Mouse (Mus musculus): Measurements from ENCODE around the gene Trim45.

The Trim45 gene

GRCm38 (mm10) chr3:100931332-100932076 is 9.5 kb downstream of the Trim45 start:
- DNase-seq (ENCODE audit: low spot score), result no peak

- no peak for DNase-seq (ENCODE audit: low spot score)
These were observed 10.3 kb downstream of the Trim45 start for GRCm38 (mm10) chr3:100932077-100932944.

GRCm38 (mm10) chr3:100935521-100935920 is 13.5 kb downstream of the Trim45 start:
- DNase-seq (ENCODE audit: low spot score), result no peak

GRCm38 (mm10) chr3:100936201-100936600 is 14.2 kb downstream of the Trim45 start:
- no peak for DNase-seq (ENCODE audit: low spot score)

- DNase-seq (ENCODE audit: low spot score), result no peak
These were observed 16.2 kb downstream of the Trim45 start for GRCm38 (mm10) chr3:100938211-100938610.

- DNase-seq (ENCODE audit: low spot score), result no peak
These were observed 18.6 kb downstream of the Trim45 start for GRCm38 (mm10) chr3:100940496-100941037.

- no peak for DNase-seq (ENCODE audit: low spot score)
These were observed 25.3 kb downstream of the Trim45 start for GRCm38 (mm10) chr3:100947286-100947685.

GRCm38 (mm10) chr3:100951531-100951930 is 29.5 kb downstream of the Trim45 start:
- DNase-seq (ENCODE audit: low spot score), result peak; percentile 22

- no peak for DNase-seq (ENCODE audit: low spot score)
These were observed 32.6 kb downstream of the Trim45 start for GRCm38 (mm10) chr3:100954616-100955015.

GRCm38 (mm10) chr3:100961007-100961406 is 39.0 kb downstream of the Trim45 start:
- DNase-seq (ENCODE audit: low spot score), result no peak

- no peak for DNase-seq (ENCODE audit: low spot score)
These were observed 39.5 kb downstream of the Trim45 start for GRCm38 (mm10) chr3:100961501-100961900.

GRCm38 (mm10) chr3:100963849-100964542 is 42.0 kb downstream of the Trim45 start:
- DNase-seq (ENCODE audit: low spot score), result peak; percentile 74

- DNase-seq (ENCODE audit: low spot score), result peak; percentile 89
These were observed 47.3 kb downstream of the Trim45 start, which contains the start of gene Ttf2 for GRCm38 (mm10) chr3:100969176-100969917. Gene Ttf2 (minus strand): TSS chr3:100969663.

GRCm38 (mm10) chr3:100973906-100974305 is 51.9 kb downstream of the Trim45 start:
- DNase-seq (ENCODE audit: low spot score), result peak; percentile 42

- no peak for DNase-seq (ENCODE audit: low spot score)
These were observed 57.3 kb downstream of the Trim45 start for GRCm38 (mm10) chr3:100979290-100979689.

Data from layer of hippocampus, adult 11-12 months (tissue).